In genomic region chr16:90882501-90882977, GRCm38 (mm10) we compare ENCODE assay signal across 10 mouse cellular contexts. TPM values are rescaled to one million over a fixed set of nuclear protein-coding genes. Genes with fewer than 3 reads are reported as not detected.
DNase-seq lines count a peak whose midpoint lies in the region; ATAC-seq lines count a peak whose summit lies in the region.
"Had no signal": no experiment of that assay in that cellular context is flagged by ENCODE, and none has a peak within 500 bp of the region (broad histone marks: within the 10 kb centered on the region; RNA-seq: fewer than 3 reads in every experiment).

No protein-coding gene starts in this region.

- H3K27ac ChIP-seq in heart, embryonic 15.5 days: peak overlapping the region; percentile 55
- no peak overlapping the region for H3K27ac ChIP-seq in liver, embryonic 11.5 days (ENCODE audit: low read depth, low read length)
- H3K27ac ChIP-seq: stomach, embryonic 15.5 days had no signal

- no peak overlapping the region for H3K4me2 ChIP-seq in heart, embryonic 15.5 days
- no peak overlapping the region for H3K4me2 ChIP-seq in liver, embryonic 11.5 days
- H3K4me2 ChIP-seq: stomach, embryonic 15.5 days had no signal

- H3K4me1 ChIP-seq in heart, embryonic 15.5 days (replicated peaks): peaks cover 31% of the 10 kb centered on the region
- H3K4me1 ChIP-seq in liver, embryonic 11.5 days (replicated peaks; ENCODE audit: control insufficient read depth, insufficient read depth, low read length): no peaks in the 10 kb centered on the region
- H3K4me1 ChIP-seq: stomach, embryonic 15.5 days had no signal

- WGBS in heart, embryonic 15.5 days: 29% methylated on average over 8 of the region's 8 CpGs
- WGBS in liver, embryonic 11.5 days: 59% methylated on average over 8 of the region's 8 CpGs

- peak; percentile 14 for DNase-seq in kidney, adult 9 months
- DNase-seq in kidney, adult 18-20 months: no peak
- peak; percentile 69 to 79 for DNase-seq in adrenal gland, postnatal 36 days
- DNase-seq in ovary, adult 18-20 months (ENCODE audit: low spot score): peak; percentile 44
- DNase-seq in liver, embryonic 11.5 days (ENCODE audit: low spot score): no peak
- no peak for DNase-seq in gastrocnemius, postnatal 14 days
- no peak for DNase-seq in frontal cortex, postnatal 10 days (ENCODE audit: low spot score in 2 of 2)

- no peaks in the 10 kb centered on the region for H3K9me3 ChIP-seq in heart, embryonic 15.5 days (replicated peaks)
- no peaks in the 10 kb centered on the region for H3K9me3 ChIP-seq in liver, embryonic 11.5 days (ENCODE audit: control insufficient read depth, low read length)
- H3K9me3 ChIP-seq: stomach, embryonic 15.5 days had no signal

- no peaks in the 10 kb centered on the region for H3K36me3 ChIP-seq in heart, embryonic 15.5 days
- no peaks in the 10 kb centered on the region for H3K36me3 ChIP-seq in liver, embryonic 11.5 days (ENCODE audit: control insufficient read depth, insufficient read depth, low read length)
- H3K36me3 ChIP-seq: stomach, embryonic 15.5 days had no signal

- intact Hi-C loops in gastrocnemius, postnatal 14 days (cut with DNase I; ENCODE audit: low total_unique reads): no loop called here

- H3K9ac ChIP-seq in heart, embryonic 15.5 days: no peak overlapping the region
- no peak overlapping the region for H3K9ac ChIP-seq in liver, embryonic 11.5 days (ENCODE audit: low read depth, low read length)
- H3K9ac ChIP-seq: stomach, embryonic 15.5 days had no signal

- H3K4me3 ChIP-seq in heart, embryonic 15.5 days: no peak overlapping the region
- no peak overlapping the region for H3K4me3 ChIP-seq in liver, embryonic 11.5 days (ENCODE audit: low read depth, low read length)
- H3K4me3 ChIP-seq: stomach, embryonic 15.5 days had no signal

- peak; percentile 67 for ATAC-seq in heart, embryonic 15.5 days (replicated peaks; ENCODE audit: insufficient number of reproducible peaks, insufficient read depth, low FRiP score, low read depth)
- ATAC-seq in liver, embryonic 11.5 days (replicated peaks; ENCODE audit: low FRiP score): no peak
- ATAC-seq: intestine, embryonic 16.5 days had no signal

- H3K27me3 ChIP-seq in heart, embryonic 15.5 days: no peaks in the 10 kb centered on the region
- H3K27me3 ChIP-seq in liver, embryonic 11.5 days (replicated peaks; ENCODE audit: control insufficient read depth, insufficient read depth, low read length): no peaks in the 10 kb centered on the region
- H3K27me3 ChIP-seq: stomach, embryonic 15.5 days had no signal

RNA-seq across cellular contexts. Expression of gene Cfap298, which starts 52.4 kb away (rescaled TPM):
- total RNA-seq in adrenal gland, postnatal 36 days (2021): 10 to 100 TPM; 32.3 to 34.8 TPM
- 43.9 and 44.2 TPM in 2 replicates for polyA plus RNA-seq in heart, embryonic 15.5 days (2015; fragmentation: Nextera tagmentation; extraction: Ambion mirVana)
- polyA plus RNA-seq in liver, embryonic 11.5 days (2014; fragmentation: Nextera tagmentation; extraction: Ambion mirVana): 62.5 and 72.1 TPM in 2 replicates
- 10 to 100 TPM; 22.4 to 26.8 TPM for total RNA-seq in gastrocnemius, postnatal 14 days (2021)

RNA-seq across cellular contexts. Expression of gene Eva1c, which starts 56.0 kb away (rescaled TPM):
- total RNA-seq in adrenal gland, postnatal 36 days (2021): 1 to 10 TPM; 2.8 to 7.5 TPM
- polyA plus RNA-seq in heart, embryonic 15.5 days (2015; fragmentation: Nextera tagmentation; extraction: Ambion mirVana): 3.2 and 4.2 TPM in 2 replicates
- 0.25 and 0.55 TPM in 2 replicates for polyA plus RNA-seq in liver, embryonic 11.5 days (2014; fragmentation: Nextera tagmentation; extraction: Ambion mirVana)
- total RNA-seq in gastrocnemius, postnatal 14 days (2021): under 1 TPM; 0.27 to 0.43 TPM

Comparison
In these comparisons a context has a peak if more than half of its experiments do, and no peak if none do; other contexts are left out.
1. DNase-seq: peak in kidney, adult 9 months (single experiment), adrenal gland, postnatal 36 days (2 of 2) and ovary, adult 18-20 months (single experiment); none in kidney, adult 18-20 months (single experiment), liver, embryonic 11.5 days (single experiment), gastrocnemius, postnatal 14 days (single experiment) and frontal cortex, postnatal 10 days (0 of 2).